Mouse (Mus musculus) liver, embryonic 14.5 days (tissue): ENCODE results near the gene Inhbb. TPM values are rescaled to one million over a fixed set of nuclear protein-coding genes. Genes with fewer than 3 reads are reported as not detected.

Experiments
- ATAC-seq: fragments of 200-750 bp; cut with Nextera tagmentation; 2 replicates; pipeline ENCODE4 v1.8.0; 2017; ENCODE audit warnings: moderate number of reproducible peaks, mild to moderate bottlenecking, moderate library complexity; ENCODE audit not compliant: insufficient read depth
- DNase-seq, 3 experiments: peaks; one replicate each; pipeline ENCODE4 v3.0.0-alpha.2; 2012 to 2013; ENCODE audit warnings: low read depth in 3 of 3, low spot score in 3 of 3
- H3K27ac ChIP-seq: fragments of 300-500 bp; sonication (generic); 2 replicates; pipeline ENCODE4 v1.5.1; 2014; ENCODE audit warnings: moderate library complexity, mild to moderate bottlenecking, control low read depth, inconsistent platforms
- H3K27me3 ChIP-seq: fragments of 300-500 bp; sonication (generic); 2 replicates; pipeline ENCODE4 v1.6.1; 2014; ENCODE audit warnings: mild to moderate bottlenecking, low read length, moderate library complexity; ENCODE audit not compliant: control insufficient read depth, insufficient read depth
- H3K36me3 ChIP-seq: fragments of 300-500 bp; sonication (generic); replicated peaks from 2 replicates; pipeline ENCODE4 v1.6.1; 2014; ENCODE audit warnings: low read depth; ENCODE audit not compliant: control insufficient read depth, insufficient read depth
- H3K4me1 ChIP-seq, 2 experiments: fragments of 200-500 bp in 1 of 2; fragments of 300-500 bp in 1 of 2; sonication (generic) in 1 of 2; replicated peaks; 2 replicates each; pipeline ENCODE4 v1.6.1; 2012 to 2014; ENCODE audit warnings: antibody characterized with exemption in 1 of 2, inconsistent platforms in 1 of 2, low read length in 1 of 2; ENCODE audit not compliant: control insufficient read depth in 2 of 2, insufficient read depth in 2 of 2
- H3K4me2 ChIP-seq: fragments of 300-500 bp; sonication (generic); 2 replicates; pipeline ENCODE4 v1.6.1; 2014; ENCODE audit warnings: low read depth, mild to moderate bottlenecking, control low read depth, moderate library complexity
- H3K4me3 ChIP-seq, 2 experiments: fragments of 200-500 bp in 1 of 2; fragments of 300-500 bp in 1 of 2; sonication (generic) in 1 of 2; 2 replicates each; pipeline ENCODE4 v1.5.1; 2012 to 2014; ENCODE audit warnings: low read depth in 2 of 2, low read length in 2 of 2, mild to moderate bottlenecking in 2 of 2, control low read depth in 1 of 2, inconsistent platforms in 1 of 2, moderate library complexity in 1 of 2; ENCODE audit not compliant: insufficient read depth in 1 of 2
- H3K9ac ChIP-seq: fragments of 300-500 bp; sonication (generic); replicated peaks from 2 replicates; pipeline ENCODE4 v1.6.1; 2014; ENCODE audit warnings: mild to moderate bottlenecking, control low read depth, moderate library complexity
- H3K9me3 ChIP-seq: fragments of 300-500 bp; sonication (generic); 2 replicates; pipeline ENCODE4 v1.6.1; 2016; ENCODE audit warnings: low read length, mixed read lengths; ENCODE audit not compliant: control insufficient read depth
- CTCF ChIP-seq: IDR thresholded peaks from 2 replicates; pipeline ENCODE4 v1.5.1; 2016; ENCODE audit warnings: antibody characterized with exemption, low read depth, control low read depth
- EP300 ChIP-seq: IDR thresholded peaks from 2 replicates; pipeline ENCODE4 v1.6.1; 2016; ENCODE audit warnings: antibody characterized with exemption, low read depth
- WGBS: fragments of 180-500 bp; shearing (Covaris S2); extraction: QIAGEN DNeasy Blood & Tissue Kit; methylation state at CpG from one replicate; pipeline ENCODE4 v1.1.7; 2014; ENCODE audit not compliant: insufficient replicate concordance; 5-methylcytosine and 5-hydroxymethylcytosine counted together
- polyA plus RNA-seq, 2 experiments: library from polyadenylated mRNA; depleted of rRNA in 1 of 2; stranded (reverse) in 1 of 2; unstranded in 1 of 2; fragments of >200 nt; fragmentation: Nextera tagmentation in 1 of 2; extraction: Ambion mirVana in 1 of 2; gene quantifications; 2 replicates each; pipeline versions ENCODE4 v1.2.1 to v1.2.3; 2012 to 2014

The Inhbb gene
- polyA plus RNA-seq, 2 experiments = 0.03 to 0.08 TPM

DNA sequence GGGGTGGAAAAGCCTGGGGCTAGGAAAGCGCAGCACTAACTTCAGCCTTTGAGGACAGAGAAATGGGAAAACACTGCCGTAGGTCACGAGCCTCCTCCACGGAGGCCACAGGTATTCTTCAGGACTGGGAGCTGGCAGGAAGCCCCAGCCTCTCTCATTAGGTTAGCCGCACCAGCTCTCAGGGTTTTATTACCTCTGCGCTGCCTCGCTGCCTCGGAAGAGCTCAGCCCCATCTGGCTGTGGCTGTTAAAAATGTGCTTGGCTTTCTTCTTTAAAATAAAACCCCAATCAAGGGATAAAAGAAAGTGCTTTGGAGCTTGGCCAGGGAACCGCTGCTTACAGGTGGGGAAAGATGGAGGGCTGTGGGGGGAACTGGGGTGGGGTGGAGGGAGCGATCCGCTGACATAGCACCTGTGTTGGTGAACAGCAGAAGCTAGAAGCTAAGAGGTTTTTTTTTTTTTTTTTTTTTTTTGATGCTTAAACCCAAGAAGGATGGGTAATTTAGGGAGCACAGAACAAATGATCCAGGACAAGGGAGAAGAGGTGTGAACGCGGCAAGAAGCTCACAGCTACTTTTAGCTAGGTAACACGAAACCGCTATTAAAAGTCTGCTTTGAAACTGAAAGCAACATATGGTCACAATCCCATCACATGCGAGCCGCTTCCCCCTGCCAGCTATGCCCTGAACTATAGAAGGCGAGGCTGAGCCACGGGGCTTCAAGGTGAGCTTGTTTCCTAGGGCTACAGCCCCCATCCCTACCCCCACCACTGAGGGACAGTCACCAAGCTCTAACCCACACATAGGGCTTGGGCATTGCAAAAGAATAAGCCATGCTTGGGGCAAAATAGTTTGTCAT, 34.9 kb upstream of the Inhbb start:
- Histone ChIP-seq H3K9me3 (no peaks in the 10 kb centered on the region), H3K36me3 (no peaks in the 10 kb centered on the region), H3K27me3 (no peaks in the 10 kb centered on the region), H3K27ac (no peak overlapping the region), H3K4me1 (no peaks in the 10 kb centered on the region), H3K9ac (no peak overlapping the region), H3K4me2 (no peak overlapping the region; the same call in 1 of the 2 replicates), H3K4me3 (no peak overlapping the region)
- no peak for DNase-seq
- no peak for ATAC-seq
- 22% methylated on average over 19 of the region's 19 CpGs for WGBS
- TF ChIP-seq EP300 = no peak
- no peak for TF ChIP-seq CTCF

DNA sequence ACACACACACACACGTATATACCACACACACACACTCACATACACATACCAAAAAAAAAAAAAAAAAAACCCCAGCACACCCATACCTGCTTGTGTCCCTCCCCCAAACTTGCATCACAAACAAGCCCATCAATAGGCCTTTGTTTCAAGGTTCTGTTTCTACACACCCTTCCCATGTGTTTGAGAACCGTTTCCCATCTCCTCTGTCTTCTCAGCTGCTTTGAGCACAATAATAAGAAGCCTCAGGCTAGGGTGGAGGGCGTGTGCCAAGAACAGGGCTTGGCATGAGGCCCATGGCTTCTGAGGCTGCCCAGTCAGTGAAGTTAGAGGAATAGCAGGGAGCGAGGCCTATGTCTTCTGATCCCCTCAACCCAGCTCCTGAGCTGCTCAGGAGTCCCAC, 31.7 kb upstream of the Inhbb start:
- 63% methylated on average over 4 of the region's 4 CpGs for WGBS

GRCm38 (mm10) chr1:119451417-119451816, 29.4 kb upstream of the Inhbb start:
- TF ChIP-seq CTCF (no peak), EP300 (no peak)
- Histone ChIP-seq H3K36me3 (no peaks in the 10 kb centered on the region), H3K9ac (no peak overlapping the region), H3K4me1 (no peaks in the 10 kb centered on the region), H3K27me3 (no peaks in the 10 kb centered on the region), H3K27ac (no peak overlapping the region), H3K4me3 (no peak overlapping the region), H3K4me2 (no peak overlapping the region), H3K9me3 (no peaks in the 10 kb centered on the region)
- no peak for DNase-seq
- no peak for ATAC-seq
- WGBS = 50% methylated on average over 10 of the region's 10 CpGs

More for the DNA sequence above, 31.7 kb upstream of the Inhbb start:
- no peak for DNase-seq
- Histone ChIP-seq H3K36me3 (no peaks in the 10 kb centered on the region), H3K9me3 (no peaks in the 10 kb centered on the region), H3K9ac (no peak overlapping the region), H3K27ac (no peak overlapping the region), H3K27me3 (no peaks in the 10 kb centered on the region), H3K4me2 (no peak overlapping the region), H3K4me3 (no peak overlapping the region), H3K4me1 (no peaks in the 10 kb centered on the region)
- TF ChIP-seq EP300 = no peak
- TF ChIP-seq CTCF = no peak
- no peak for ATAC-seq

- TF ChIP-seq CTCF = no peak
- no peak for TF ChIP-seq EP300
- H3K27me3 ChIP-seq = no peaks in the 10 kb centered on the region
- H3K27ac ChIP-seq = no peak overlapping the region
- no peaks in the 10 kb centered on the region for H3K36me3 ChIP-seq
- no peak overlapping the region for H3K9ac ChIP-seq
- DNase-seq (no peak), ATAC-seq (no peak)
- WGBS = 62% methylated on average over 10 of the region's 10 CpGs
- H3K4me2 ChIP-seq = no peak overlapping the region
- no peaks in the 10 kb centered on the region for H3K4me1 ChIP-seq
- no peak overlapping the region for H3K4me3 ChIP-seq
- no peaks in the 10 kb centered on the region for H3K9me3 ChIP-seq
Observed at GRCm38 (mm10) chr1:119450651-119451345, 28.8 kb upstream of the Inhbb start.

GRCm38 (mm10) chr1:119446753-119447283, 24.8 kb upstream of the Inhbb start:
- Histone ChIP-seq H3K4me1 (no peaks in the 10 kb centered on the region), H3K27me3 (no peaks in the 10 kb centered on the region), H3K9ac (no peak overlapping the region), H3K9me3 (no peaks in the 10 kb centered on the region), H3K27ac (no peak overlapping the region), H3K36me3 (no peaks in the 10 kb centered on the region), H3K4me2 (no peak overlapping the region), H3K4me3 (no peak overlapping the region)
- ATAC-seq = no peak
- TF ChIP-seq EP300 (no peak), CTCF (no peak)
- no peak for DNase-seq
- WGBS = 21% methylated on average over 10 of the region's 10 CpGs
